Mouse (Mus musculus) ovary, postnatal 36 days (tissue): ENCODE data around the gene Gm11172.
"Not testable (repeated sequence)": the region's sequence is repeated elsewhere in the genome, so short reads cannot be mapped to it uniquely, and the experiment has no call there.

Experiments
- DNase-seq: peaks from one replicate; pipeline ENCODE4 v3.0.0; 2022; ENCODE audit warnings: low spot score, mixed read lengths

The Gm11172 gene

GRCm38 (mm10) chr16:10834542-10834910, 21.8 kb downstream of the Gm11172 start:
- no peak for DNase-seq

DNA sequence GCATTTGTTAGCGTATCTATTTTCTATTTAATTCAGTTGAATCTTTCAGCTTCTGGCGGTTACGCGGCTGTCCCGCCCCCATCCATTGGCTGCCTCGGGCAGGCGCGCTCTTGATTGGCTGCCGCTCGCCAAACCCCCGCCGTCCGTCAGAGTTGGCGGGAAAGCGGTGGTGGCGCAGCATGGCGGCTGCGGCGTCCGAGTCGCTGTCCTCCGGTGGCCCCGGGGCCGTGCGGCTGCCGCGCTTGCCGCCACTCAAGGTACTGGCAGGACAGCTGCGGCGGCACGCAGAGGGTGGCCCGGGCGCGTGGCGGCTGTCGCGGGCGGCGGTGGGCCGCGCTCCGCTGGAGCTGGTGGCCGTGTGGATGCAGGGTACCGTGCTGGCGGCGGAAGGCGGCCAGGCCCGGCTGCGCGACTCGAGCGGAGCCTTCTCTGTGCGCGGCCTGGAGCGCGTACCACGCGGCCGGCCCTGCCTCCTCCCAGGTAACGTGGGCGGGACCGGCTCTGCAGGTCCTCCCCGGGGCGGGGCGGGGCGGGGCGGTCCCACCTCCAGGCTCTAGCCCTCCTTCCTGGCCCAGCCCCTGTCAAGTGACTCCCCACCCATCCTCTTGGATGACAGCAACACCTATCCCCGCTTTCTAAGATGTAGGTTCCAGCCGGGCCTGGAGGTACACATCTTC, 22.3 kb downstream of the Gm11172 start, which contains the start of gene Rmi2:
Gene Rmi2 (plus strand): TSS at position 149 of the 677 bp plus-strand sequence.
- DNase-seq = peak; percentile 86

- DNase-seq = no peak
Measured at GRCm38 (mm10) chr16:10836388-10836787, 23.7 kb downstream of the Gm11172 start.

DNA sequence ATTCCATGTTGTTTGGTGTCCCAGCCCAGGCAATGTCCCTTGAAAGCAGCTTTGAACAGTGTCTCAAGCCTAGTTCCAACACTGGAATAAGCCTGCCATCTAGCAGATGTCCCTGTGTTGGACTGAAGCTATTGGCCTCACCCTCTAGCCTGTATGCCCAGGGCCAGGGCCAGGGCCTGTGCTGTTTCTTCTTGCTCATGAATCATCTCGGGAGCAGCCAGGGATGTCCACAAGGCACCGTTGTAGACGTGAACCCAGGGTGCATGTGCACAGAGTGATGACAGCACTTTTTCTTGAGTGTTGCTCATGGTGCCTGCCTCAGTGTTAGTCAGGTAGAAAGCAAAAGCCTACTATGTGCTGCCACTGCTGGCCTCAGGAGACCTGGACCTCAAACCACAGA, 24.5 kb downstream of the Gm11172 start:
- no peak for DNase-seq

- DNase-seq = no peak
Measured at GRCm38 (mm10) chr16:10837903-10838302, 25.2 kb downstream of the Gm11172 start.

GRCm38 (mm10) chr16:10838487-10839245, 26.0 kb downstream of the Gm11172 start:
- no peak for DNase-seq

GRCm38 (mm10) chr16:10840018-10840417, 27.3 kb downstream of the Gm11172 start:
- DNase-seq = no peak

DNA sequence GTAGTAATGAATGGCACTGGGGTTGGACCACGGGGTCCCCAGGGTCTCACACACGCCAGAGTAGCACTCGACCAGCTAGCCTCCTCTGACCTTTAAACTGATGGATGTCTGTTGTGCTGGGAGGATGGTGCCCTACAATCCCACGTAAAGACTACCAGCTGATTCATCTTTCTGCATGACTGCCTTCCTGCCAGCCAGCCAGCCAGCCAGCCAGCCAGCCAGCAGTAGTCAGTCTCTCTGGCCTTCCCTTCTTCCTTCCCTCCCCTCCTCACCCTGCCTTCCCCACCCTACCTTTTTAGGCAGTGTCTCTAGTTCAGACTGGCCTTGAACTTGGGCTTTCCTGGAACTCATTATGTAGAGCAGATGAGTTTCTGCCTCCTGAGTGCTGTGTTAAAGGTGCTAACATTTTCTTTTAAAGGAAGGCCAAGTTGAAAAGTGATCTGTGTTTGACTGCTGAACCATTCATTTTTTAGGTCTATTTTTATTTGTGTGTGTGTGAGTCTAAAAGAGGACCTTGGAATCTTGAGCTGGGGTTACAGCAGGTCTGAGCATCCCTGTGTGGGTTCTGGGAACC, 29.7 kb downstream of the Gm11172 start:
- no peak for DNase-seq

DNA sequence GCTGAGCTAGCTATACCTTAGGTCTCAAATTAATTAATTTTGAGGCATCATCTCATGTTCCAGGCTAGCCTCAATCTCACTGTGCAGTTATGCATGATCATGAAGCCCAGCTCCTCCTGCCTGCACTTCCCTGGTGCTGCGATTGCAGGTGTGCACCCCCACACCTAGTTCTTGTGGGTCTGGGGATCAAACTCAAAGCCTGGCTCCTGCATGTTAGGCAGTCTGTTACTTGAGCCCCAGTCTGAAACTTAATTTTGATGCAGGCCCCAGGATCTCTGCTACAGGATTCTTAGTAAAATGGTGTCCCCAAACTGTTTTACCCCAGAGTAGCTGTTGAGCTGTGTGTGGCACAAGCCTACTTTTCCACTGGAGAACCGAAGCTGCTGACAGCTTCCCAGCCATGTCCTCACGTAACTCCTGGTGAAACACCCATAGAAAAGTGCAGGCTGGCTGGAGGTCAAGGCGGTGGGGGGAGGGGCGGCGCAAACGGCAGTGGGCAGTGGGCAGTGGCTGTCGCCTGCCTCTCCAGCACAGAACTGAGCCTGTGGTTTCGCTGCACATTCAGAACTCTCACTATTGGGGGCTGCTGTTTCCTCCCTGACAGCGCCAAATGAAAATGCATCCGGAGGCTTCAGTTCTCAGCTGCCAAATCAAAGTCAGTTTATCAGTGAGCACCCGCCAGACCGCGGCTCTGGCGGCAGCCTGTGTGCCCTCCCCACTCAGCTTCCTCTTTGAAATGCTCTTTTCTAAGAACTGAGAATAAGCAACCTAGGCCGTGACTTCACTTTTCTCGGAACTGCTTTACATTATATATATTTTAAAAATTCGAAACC, 31.0 kb downstream of the Gm11172 start:
- DNase-seq = no peak

- no peak for DNase-seq
Measured at GRCm38 (mm10) chr16:10844319-10844670, 31.6 kb downstream of the Gm11172 start.

DNA sequence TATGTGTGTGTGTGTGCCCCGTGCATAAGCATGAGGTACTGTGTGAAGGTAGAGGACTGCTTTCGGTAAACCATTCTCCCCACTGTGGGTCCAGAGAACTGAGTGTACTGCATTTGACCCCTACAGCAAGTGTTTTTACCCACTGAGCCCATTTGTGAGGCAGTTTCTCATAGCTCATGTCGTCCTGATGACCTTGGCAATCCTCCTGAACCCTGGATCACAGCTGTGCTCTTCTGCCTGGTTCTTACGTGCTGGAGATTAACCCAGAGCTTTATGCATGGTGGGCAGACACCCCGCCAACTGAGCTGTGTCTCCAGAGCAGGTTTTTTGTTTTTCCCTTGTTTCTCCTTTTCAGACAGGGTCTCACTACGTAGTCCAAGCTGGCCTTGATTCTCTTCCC, 33.2 kb downstream of the Gm11172 start:
- no peak for DNase-seq

GRCm38 (mm10) chr16:10846503-10846902, 33.8 kb downstream of the Gm11172 start:
- DNase-seq = peak; percentile 62

GRCm38 (mm10) chr16:10849965-10850861, 37.5 kb downstream of the Gm11172 start:
- peak; percentile 78 for DNase-seq

- DNase-seq = no peak
Measured at GRCm38 (mm10) chr16:10850905-10851304, 38.2 kb downstream of the Gm11172 start.

GRCm38 (mm10) chr16:10852216-10852615, 39.5 kb downstream of the Gm11172 start:
- DNase-seq = not testable (repeated sequence)

DNA sequence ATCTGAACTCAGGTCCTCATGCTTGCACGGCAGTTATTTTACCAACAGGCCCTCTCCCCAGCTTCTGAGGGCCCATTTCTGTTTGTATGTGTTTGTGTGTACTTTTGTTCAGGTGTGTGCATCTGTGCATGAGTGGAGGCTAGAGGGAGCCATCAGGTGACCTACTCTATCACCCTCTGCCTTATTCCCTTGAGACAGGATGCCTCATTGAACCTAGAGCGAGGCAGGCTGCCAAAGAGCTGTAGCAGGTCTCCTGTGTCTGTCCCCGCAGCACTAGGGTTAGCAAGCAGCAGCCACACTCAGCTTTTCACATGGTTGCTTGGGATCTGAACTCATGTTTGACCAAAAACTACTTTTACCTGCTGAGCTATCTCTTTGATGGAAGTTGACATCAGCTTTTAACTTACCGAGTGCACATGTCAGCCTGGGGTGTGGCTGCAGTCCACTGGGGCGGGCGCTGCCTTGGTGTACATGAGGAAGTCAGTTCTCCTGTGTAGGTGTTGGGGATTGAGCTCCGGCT, 47.1 kb downstream of the Gm11172 start:
- no peak for DNase-seq

GRCm38 (mm10) chr16:10861408-10861807, 48.7 kb downstream of the Gm11172 start:
- peak; percentile 49 for DNase-seq
